Mouse (Mus musculus) cerebellum, adult 8-10 months (tissue): Measurements from ENCODE around the gene Habp2.
A peak's percentile ranks its signal among the peaks of the same experiment; 100 is the strongest.
"Not testable (repeated sequence)": the region's sequence is repeated elsewhere in the genome, so short reads cannot be mapped to it uniquely, and the experiment has no call there.

Source experiments
- DNase-seq: peaks from one replicate; pipeline ENCODE4 v3.0.0; 2022

Gene Habp2

DNA sequence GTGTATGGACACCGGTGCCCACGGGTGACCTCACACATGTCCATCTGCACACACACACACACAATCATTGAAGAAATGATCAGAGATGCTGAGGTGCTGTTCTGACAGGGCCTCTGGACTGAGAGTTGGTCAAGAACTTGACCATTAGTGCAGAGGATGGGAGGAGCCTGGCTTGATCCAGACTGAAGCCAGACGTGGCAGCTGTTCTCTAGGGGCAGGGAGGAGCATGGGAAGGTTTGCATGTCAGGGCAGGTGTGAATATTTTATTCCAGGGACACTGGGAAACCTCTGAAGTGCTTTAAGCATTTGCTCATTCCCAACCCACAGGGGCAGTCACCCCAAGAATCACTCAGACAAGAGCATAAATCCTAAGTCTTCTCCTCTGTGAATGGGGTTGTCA is 10.3 kb downstream of the Habp2 start:
- DNase-seq, result no peak

DNA sequence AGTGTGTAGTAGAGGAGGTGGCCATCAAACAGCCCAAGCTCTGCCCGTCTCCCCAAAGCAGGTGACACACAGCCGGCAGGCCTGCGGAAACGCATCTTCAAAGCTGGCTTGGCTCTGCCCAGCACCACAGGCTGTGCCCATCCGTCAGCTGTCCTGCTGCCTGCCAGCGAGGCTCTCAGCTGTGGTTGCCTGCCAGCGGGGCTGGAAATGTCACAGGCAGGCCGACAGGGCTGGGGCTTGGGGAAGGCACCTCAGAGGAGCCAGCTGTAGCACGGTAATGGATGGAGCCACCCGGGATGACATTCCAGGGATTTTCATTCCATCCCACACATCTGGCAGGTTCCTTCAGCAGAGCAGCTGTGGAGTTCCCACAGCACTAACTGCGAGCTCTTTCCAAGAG is 13.9 kb downstream of the Habp2 start:
- DNase-seq, result no peak

DNA sequence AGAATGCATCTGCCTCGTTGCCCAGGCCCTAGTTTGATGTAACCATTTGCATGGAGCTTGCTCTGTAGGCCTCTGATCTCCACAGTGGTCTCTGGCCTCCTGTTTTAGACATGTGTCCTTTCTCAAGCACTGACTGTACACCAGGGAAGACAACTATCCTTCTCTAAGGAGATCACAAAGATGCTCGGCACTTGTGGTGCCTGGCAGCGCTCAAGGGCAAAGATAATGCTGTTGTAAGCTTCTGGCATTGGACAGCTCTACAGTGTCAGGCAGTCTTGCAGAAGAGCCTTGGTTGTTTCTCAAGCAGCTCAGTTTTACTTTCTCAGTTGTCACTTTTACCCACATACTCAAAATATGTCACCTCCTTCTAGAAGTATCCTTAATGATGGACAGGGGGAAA is 29.6 kb downstream of the Habp2 start:
- DNase-seq, result no peak

DNA sequence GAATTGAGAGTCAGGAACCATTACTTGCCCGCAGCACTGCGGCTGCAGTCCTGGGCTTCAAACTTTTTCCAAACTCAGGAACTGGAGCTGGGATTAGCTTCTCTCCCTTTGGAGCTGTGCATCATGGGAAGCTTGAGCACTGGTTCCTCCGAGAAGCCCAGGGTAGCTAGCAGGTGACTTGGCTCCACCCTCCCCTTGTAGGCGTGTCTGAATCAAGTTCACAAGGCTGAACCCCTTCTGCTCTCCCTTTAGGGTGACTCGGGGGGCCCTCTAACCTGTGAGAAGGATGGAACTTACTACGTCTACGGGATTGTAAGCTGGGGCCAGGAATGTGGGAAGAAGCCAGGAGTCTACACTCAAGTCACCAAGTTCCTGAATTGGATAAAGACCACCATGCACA is 32.3 kb downstream of the Habp2 start:
- no peak for DNase-seq

GRCm38 (mm10) chr19:56319629-56320028 is 32.7 kb downstream of the Habp2 start:
- no peak for DNase-seq

- DNase-seq, result no peak
Observed at GRCm38 (mm10) chr19:56320186-56320860, 33.4 kb downstream of the Habp2 start.

DNA sequence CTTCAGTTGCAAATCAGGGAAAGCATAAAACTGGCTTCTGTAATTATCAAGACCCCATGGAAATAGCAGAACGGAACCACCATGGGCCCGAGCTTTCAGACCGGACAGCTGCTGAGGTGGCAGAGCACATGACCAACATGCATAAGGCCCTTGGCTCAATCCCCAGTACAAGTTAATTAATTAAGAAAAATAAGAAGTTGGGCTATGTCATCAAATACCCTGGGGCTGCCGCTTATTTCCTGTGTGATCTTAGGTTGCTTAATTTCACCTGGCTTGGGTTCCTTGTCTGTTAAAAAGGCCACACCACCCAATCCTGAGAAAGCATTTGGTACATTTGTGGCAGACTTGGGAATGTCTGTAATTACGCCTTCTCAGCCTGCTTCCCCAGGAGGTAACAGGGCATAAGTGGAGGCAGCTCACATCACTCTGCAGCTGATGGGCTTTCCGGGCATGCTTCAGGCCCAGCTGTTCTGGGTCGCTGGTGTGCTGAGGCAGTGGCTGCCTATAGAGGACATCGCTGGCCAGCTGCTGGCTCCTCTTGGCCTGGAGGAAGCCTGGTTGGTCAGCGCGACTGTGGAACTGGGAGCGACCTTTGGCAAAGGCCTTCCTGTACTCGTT is 34.5 kb downstream of the Habp2 start:
- no peak for DNase-seq

- DNase-seq, result no peak
Observed at GRCm38 (mm10) chr19:56325676-56326075, 38.7 kb downstream of the Habp2 start.

- no peak for DNase-seq
Observed at GRCm38 (mm10) chr19:56326243-56326855, 39.4 kb downstream of the Habp2 start.

DNA sequence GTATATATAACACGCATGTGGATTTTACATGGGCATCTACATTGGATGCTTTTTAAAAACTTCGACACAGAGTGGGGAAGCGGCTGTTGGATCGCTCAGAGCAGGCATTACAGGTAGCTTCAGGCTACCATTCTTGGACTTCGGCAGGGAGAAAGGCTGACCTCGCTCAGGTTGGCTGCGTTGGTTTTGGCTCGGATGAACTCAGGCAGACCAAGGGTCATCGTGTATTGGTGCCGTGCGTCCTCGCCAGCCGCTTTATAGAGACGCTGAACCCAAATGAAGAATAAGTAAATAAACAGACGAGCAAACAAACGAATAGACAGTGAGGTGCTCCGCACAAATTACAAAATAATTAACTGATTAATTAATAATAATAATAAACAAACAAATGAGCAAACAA is 49.4 kb downstream of the Habp2 start:
- no peak for DNase-seq

DNA sequence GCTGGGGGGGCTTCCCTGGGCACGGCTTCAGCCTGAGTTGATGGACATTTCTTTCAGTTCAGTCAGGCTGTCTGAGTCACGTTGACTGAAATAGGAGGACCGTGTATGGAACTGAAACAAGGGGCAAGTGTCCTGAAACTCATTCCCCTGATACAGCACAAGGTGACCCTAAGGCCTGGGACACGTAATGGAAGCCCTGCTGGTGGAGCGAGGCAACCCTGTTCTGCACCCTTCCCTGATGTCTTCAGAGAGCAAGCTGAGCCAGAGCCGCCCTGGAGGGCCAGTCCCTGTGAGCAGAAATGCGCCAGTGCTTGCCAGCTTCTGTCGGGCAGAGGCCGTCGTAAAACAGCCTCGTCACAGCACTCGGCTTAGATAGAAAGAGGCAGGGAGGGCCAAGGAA is 49.9 kb downstream of the Habp2 start:
- DNase-seq, result no peak

GRCm38 (mm10) chr19:56342006-56342405 is 55.1 kb downstream of the Habp2 start:
- peak; percentile 15 for DNase-seq

DNA sequence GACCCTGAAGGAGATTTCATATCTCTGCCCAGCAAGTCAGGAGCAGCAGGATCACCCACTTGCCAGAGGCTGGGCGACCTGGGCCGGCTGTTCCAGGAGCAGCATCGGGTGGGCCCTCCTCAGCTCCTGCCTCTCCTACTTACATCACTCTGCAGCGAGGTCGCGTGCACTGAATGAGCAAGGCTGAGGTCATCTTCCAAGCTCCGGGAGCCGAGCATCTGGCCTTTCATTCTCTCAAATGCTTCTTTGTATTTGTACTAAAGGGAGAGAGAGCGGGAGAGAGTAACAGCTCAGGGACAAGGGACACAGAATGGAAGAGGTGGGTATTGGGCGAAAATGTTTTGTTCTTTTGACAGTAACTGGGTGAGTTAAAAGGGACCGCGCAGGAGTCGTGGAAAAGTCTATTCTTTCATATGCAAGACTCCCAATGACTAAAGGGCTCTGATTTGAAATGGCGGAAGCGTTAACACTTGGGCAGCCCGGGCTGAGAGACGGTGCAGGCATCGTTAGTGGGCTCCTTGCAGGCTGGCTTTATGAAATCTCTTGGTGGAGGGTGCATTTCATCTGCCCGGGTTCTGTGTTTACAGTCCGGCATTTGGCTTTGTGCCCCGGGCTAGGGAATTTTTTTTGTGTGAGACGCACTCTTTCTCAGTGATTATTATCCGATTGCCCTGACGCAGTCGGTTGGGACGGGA is 57.1 kb downstream of the Habp2 start:
- no peak for DNase-seq

DNA sequence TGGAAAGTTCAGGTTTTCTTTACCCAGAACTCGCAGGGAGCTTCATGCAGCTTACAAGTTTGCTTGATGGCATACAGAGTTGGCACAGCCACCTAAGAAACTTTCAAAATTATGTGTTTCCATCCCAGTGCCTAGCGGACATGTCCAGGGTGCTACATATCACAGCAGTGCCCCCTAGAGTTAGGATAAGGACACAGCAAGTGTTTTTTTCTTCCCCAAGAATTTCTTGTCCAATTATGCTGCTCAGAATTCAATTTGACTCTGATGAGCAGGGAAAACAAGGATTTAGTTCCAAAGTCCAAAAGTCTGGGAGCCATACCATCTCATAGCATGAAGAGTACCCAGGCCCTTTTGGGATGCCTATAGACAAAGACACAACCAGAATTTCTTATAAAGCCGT is 59.1 kb downstream of the Habp2 start:
- DNase-seq, result no peak

GRCm38 (mm10) chr19:56346750-56347149 is 59.8 kb downstream of the Habp2 start:
- no peak for DNase-seq

DNA sequence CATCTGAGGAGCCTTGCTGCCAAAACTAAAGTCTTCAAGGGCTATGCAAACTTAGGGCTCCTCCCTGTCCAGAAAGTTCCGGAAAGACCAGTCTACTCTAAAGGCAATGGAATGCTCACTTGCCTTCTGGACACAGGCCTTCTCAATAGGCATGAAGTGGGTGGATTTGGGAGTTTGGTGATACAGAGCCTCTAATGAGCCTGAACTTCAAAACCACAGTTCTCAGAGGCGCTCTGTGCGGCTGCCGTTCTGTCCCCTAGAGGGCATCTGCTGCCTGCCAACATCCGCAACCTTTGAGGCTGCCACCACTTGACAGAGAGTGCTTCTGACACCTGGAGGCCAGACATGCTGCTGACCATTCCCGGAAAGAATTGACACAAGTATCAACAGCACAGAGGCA is 62.4 kb downstream of the Habp2 start:
- DNase-seq, result no peak

DNA sequence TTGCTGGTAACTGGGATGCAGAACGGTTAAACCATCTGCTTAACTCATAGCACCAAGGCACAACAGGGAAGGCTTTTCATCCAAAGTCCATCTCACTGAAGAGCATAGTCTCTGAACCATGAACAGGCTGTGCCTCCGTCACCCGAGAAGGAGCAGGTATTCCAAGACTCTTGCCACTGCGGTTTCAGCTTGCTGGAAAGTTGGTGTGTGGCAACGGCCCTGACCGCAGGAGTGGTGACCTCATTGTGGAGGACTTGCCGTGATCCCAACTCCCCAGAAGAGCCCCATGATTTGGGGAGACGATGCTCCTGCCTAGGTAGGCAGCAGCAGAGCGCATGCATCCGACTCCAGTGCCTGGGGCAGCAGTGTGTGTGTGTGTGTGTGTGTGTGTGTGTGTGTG is 66.8 kb downstream of the Habp2 start:
- no peak for DNase-seq

DNA sequence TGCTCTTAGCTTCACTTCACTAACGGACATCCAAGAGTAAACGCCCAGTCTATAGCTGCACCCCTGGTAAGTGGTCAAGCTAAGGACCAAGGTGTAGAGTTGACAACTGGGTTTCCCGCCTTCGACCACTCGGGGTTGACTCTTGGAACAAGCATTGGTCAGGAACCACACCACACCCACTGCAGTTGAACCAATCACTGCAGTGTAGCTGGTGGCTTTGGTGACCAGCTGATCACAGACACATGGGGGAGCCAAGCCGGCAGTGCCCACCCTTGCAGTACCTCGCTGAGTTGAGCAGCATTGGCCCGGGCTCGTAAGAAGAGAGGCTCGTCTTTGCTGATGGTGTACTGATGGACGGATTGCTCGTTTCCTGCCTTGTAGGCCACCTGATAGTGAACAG is 68.3 kb downstream of the Habp2 start:
- no peak for DNase-seq

DNA sequence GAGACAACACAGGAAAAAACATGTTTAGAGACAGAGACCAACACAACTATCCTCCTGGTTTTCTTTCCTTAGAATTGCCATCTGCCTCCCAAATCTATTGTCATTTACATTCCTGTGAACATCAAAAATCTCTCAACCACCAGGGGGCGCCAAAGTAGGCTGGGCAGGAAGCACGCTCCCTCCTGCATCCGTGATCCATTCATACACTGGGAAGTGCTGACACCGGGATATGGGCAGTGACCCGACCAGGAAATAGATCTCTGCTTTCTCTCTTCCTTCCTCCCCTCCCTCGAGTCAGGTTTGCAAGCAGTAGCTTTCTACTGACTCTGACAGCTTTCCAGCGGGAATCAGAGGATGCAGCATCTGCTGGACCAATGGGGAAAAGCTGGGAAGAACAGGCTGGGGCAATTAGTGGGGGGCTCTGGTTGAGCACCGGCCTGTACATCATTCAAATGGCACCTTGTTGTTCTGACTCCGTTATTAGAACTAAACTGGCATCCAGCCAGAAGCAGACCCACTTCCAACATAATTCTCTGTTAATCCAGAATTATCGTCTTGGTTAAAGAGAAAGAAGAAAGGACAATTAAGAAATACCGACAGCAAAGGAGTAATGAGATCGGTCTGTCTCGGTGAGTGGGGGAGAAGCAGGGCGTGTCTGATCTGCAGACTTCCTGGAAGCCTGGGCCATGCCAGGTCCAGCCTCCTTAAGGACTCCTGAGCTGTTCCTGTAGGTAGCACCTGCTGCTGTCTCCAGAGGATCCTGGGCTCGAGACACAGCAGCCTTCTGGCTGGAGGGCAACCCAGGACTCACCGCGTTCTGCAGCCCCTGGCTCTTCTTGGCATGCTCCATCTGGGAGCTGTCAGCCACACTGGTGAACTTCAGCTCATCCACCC is 69.8 kb downstream of the Habp2 start:
- DNase-seq, result no peak

- not testable (repeated sequence) for DNase-seq
Observed at GRCm38 (mm10) chr19:56357374-56357708, 70.4 kb downstream of the Habp2 start.

GRCm38 (mm10) chr19:56358890-56359289 is 72.0 kb downstream of the Habp2 start:
- no peak for DNase-seq

GRCm38 (mm10) chr19:56363721-56364460 is 77.0 kb downstream of the Habp2 start:
- DNase-seq, result no peak
